ENCODE assay signal across 12 mouse cellular contexts in genomic region chr6:82437174-82437573, GRCm38 (mm10). TPM values are rescaled to one million over a fixed set of nuclear protein-coding genes. Genes with fewer than 3 reads are reported as not detected.
"Had no signal": no experiment of that assay in that cellular context is flagged by ENCODE, and none has a peak within 500 bp of the region (broad histone marks: within the 10 kb centered on the region; RNA-seq: fewer than 3 reads in every experiment).

No protein-coding gene starts in this region.

- DNase-seq: kidney, adult 2 months; kidney, postnatal 25 days; layer of hippocampus, postnatal 36 days; liver; lung, adult 18-20 months; lung, postnatal 10 days; lung, postnatal 4 days; midbrain, embryonic 14.5 days; retina, postnatal 1 day; right cerebral cortex, postnatal 4 days; thymus, postnatal 36 days had no signal

RNA-seq across cellular contexts. Expression of gene Tacr1, which starts 35.0 kb away (rescaled TPM):
- total RNA-seq: megakaryocyte progenitor cell, adult 5-6 weeks had no signal
